Mouse (Mus musculus) frontal cortex, postnatal 10 days (tissue): ENCODE measurements at regions not wholly inside any gene's neighbourhood (a gene's known extent, or its start where the extent isn't known, plus 50 kb on each side); places are given as distances from the start of the nearest gene placed in this dataset.
"Not testable (repeated sequence)": the region's sequence is repeated elsewhere in the genome, so short reads cannot be mapped to it uniquely, and the experiment has no call there.

Source experiments
- DNase-seq, 2 experiments: peaks; one replicate each; pipeline ENCODE4 v3.0.0; 2022; ENCODE audit warnings: low spot score in 2 of 2, mixed read lengths in 1 of 2

DNA sequence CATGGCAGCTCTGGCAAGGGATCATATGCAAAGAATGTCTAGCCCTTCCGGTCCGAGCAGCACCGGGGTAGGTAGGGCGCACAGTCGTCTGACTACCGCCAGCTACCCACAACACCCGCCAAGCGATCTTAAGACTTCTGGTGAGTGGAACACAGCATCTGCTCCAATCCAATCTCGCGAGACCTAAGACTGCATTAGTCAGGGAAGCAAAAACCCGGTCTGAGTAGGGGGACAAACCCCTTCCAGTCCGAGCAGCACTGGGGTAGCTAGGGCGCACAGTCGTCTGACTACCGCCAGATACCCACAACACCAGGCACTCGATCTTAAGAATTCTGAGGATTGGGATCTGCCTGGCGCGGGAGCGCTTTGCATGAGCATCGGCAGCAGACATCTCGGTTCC is 57.1 kb downstream of the Nap1l2 start:
- DNase-seq: not testable (repeated sequence)

DNA sequence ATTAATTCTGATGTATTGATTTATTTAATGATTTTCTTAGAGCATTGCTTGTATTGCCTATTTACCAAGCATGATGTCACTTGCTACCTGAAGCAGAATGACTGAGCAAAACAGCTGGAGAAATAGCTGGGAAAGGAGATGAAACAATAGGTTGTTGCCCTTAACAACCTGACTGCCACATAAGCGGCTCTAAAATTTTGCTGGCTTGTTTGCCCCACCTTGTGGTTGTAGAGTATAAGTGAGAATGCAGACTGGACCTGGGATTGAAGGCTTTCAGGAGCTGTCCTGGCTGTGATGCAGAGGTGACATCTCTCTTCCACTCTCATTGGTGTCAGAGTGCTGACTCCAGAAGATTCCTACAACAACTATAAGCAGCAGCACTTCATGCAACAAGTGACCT is 77.3 kb downstream of the Nap1l2 start:
- peak in 1 of 2 experiments; percentile 9 for DNase-seq

DNA sequence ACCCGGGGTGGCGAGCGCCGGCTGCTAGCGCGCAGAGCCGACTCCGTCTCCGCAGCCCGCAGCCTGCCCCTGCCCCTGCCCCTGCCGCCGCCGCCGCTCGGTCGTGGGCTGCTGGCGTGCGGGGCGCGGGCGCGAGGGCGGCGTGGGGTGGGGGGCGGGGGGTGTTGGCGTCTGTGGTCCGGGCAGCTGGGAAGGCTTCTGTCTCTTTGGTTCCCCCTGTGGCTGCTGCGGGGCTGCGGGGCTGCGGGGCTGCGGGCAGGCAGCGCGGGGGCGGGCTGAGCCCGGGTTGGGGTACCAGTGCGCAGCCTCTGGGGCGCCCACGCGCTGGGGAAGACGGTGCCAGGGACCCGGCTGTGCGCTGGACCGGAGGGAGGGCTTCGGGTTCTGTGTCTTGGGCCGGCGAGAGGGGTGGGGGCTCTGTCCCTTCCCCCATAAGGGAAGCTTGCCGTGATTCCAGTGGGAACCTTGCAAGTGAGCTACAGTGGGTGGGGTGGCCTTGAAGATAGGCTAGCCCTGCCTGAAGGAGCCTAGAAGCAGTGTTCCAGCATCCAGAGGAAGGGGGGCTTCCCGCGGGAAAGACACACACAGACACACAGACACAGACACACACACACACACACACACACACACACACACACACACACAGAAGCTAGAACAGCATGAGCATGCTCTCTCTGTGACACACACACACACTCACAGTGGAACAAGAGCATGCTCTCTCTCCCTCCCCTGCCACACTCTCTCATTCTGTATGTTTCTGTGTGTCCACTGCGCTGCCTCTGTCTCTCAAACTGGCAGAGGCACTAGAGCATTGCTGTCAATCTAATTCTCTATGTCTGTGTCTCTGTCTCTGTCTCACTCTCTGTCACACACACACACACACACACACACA is 118.5 kb downstream of the Nap1l2 start:
- DNase-seq: peak in 1 of 2 experiments; percentile 11

GRCm38 (mm10) chrX:103067107-103067506 is 119.3 kb downstream of the Nap1l2 start:
- not testable (repeated sequence) for DNase-seq

- DNase-seq: no peak
Observed at GRCm38 (mm10) chrX:103026256-103027028, 98.3 kb downstream of the 1700018G05Rik start.

DNA sequence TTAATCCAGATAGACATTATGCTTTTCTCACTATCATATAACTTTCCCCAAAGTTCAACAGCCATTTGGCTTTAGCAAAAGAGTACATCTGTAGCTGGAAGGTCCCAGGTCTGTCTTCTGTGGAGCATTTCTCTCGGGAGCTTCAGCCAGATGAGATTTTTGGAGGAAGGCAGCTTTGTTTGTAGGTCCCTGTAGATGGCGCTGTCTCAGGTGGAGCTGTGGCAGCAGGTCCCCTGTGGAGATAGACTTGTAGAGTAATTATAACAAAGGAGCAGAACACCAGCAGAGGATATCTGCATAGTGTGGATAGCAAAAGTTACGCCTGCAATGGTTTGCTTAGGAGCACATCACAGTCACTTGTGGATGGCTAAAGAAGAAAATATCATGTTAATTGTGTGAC is 97.3 kb downstream of the 1700018G05Rik start:
- DNase-seq: not testable (repeated sequence)

DNA sequence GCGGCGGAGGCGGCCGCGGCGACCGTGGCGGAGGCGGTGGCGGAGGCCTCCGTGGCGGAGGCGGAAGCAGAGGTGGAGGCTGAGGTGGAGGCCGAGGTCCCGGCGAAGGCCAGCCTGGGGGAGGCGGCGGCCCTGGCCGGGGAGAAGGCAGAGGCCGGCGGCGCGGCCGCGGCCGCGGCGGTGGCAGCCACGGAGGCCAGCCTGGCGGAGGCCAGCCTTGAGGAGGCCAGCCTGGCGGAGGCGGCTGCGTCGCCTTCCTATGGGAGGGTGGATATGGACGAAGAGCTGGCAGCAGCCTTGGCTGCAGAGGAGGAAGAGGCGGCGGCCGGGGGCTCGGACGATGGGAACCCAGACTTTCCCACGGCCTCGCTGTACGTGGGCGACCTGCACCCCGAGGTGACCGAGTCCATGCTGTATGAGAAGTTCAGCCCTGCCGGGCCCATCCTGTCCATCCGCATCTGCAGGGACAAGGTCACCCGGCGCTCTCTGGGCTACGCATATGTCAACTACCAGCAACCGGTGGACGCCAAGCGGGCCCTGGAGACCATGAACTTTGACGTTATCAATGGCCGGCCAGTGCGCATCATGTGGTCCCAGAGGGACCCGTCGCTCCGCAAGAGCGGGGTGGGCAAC is 85.4 kb downstream of the 1700018G05Rik start:
- not testable (repeated sequence) for DNase-seq

DNA sequence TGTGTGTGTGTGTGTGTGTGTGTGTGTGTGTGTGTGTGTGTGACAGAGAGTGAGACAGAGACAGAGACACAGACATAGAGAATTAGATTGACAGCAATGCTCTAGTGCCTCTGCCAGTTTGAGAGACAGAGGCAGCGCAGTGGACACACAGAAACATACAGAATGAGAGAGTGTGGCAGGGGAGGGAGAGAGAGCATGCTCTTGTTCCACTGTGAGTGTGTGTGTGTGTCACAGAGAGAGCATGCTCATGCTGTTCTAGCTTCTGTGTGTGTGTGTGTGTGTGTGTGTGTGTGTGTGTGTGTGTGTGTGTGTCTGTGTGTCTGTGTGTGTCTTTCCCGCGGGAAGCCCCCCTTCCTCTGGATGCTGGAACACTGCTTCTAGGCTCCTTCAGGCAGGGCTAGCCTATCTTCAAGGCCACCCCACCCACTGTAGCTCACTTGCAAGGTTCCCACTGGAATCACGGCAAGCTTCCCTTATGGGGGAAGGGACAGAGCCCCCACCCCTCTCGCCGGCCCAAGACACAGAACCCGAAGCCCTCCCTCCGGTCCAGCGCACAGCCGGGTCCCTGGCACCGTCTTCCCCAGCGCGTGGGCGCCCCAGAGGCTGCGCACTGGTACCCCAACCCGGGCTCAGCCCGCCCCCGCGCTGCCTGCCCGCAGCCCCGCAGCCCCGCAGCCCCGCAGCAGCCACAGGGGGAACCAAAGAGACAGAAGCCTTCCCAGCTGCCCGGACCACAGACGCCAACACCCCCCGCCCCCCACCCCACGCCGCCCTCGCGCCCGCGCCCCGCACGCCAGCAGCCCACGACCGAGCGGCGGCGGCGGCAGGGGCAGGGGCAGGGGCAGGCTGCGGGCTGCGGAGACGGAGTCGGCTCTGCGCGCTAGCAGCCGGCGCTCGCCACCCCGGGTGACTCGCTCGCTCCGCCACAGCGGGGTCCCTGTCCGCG is 84.4 kb downstream of the 1700018G05Rik start:
- not testable (repeated sequence) for DNase-seq

- DNase-seq: not testable (repeated sequence)
Observed at GRCm38 (mm10) chrX:102993956-102994355, 65.8 kb downstream of the 1700018G05Rik start.
